Mouse (Mus musculus) forebrain, embryonic 15.5 days (tissue): ENCODE results near the gene Lhx9. TPM values are rescaled to one million over a fixed set of nuclear protein-coding genes. Genes with fewer than 3 reads are reported as not detected.
A peak's percentile ranks its signal among the peaks of the same experiment; 100 is the strongest.

ENCODE experiments used
- ATAC-seq: fragments of 200-750 bp; cut with Nextera tagmentation; replicated peaks from 2 replicates; pipeline ENCODE4 v1.8.0; 2017; ENCODE audit warnings: mild to moderate bottlenecking, moderate TSS enrichment, moderate library complexity
- H3K27ac ChIP-seq: fragments of 300-500 bp; sonication (generic); replicated peaks from 2 replicates; pipeline ENCODE4 v1.5.1; 2015; ENCODE audit warnings: mild to moderate bottlenecking, inconsistent platforms
- H3K27me3 ChIP-seq: fragments of 300-500 bp; sonication (generic); 2 replicates; pipeline ENCODE4 v1.6.1; 2015; ENCODE audit warnings: inconsistent platforms
- H3K36me3 ChIP-seq: fragments of 300-500 bp; sonication (generic); 2 replicates; pipeline ENCODE4 v1.6.1; 2015; ENCODE audit warnings: mild to moderate bottlenecking, inconsistent platforms
- H3K4me1 ChIP-seq: fragments of 300-500 bp; sonication (generic); 2 replicates; pipeline ENCODE4 v1.6.1; 2015; ENCODE audit warnings: inconsistent platforms
- H3K4me2 ChIP-seq: fragments of 300-500 bp; sonication (generic); replicated peaks from 2 replicates; pipeline ENCODE4 v1.6.1; 2015; ENCODE audit warnings: mild to moderate bottlenecking, inconsistent platforms
- H3K4me3 ChIP-seq: fragments of 300-500 bp; sonication (generic); 2 replicates; pipeline ENCODE4 v1.5.1; 2015; ENCODE audit warnings: mild to moderate bottlenecking, inconsistent platforms
- H3K9ac ChIP-seq: fragments of 300-500 bp; sonication (generic); replicated peaks from 2 replicates; pipeline ENCODE4 v1.6.1; 2015; ENCODE audit warnings: mild to moderate bottlenecking, inconsistent platforms
- H3K9me3 ChIP-seq: fragments of 300-500 bp; sonication (generic); 2 replicates; pipeline ENCODE4 v1.6.1; 2016; ENCODE audit warnings: inconsistent platforms
- WGBS: fragments of 180-500 bp; shearing (Covaris S2); methylation state at CpG from one replicate; pipeline ENCODE4 v1.1.7; 2015; ENCODE audit warnings: mixed read lengths; 5-methylcytosine and 5-hydroxymethylcytosine counted together
- polyA plus RNA-seq: library from polyadenylated mRNA; unstranded; fragments of >200 nt; fragmentation: Nextera tagmentation; extraction: Ambion mirVana; gene quantifications from 2 replicates; pipeline ENCODE4 v1.2.1, GENCODE M21; 2015

Gene Lhx9
- polyA plus RNA-seq, 1 experiment from 2014 or later: 20.6 TPM

GRCm38 (mm10) chr1:138846131-138846530, 2.2 kb downstream of the Lhx9 start:
- H3K27me3 ChIP-seq: peaks cover 41% of the 10 kb centered on the region
- 0 out of 2 replicates have a peak overlapping the region, but pooled peaks have one; percentile 15 for H3K4me2 ChIP-seq
- H3K9me3 ChIP-seq: no peaks in the 10 kb centered on the region
- no peaks in the 10 kb centered on the region for H3K36me3 ChIP-seq
- ATAC-seq: no peak
- H3K4me1 ChIP-seq: peaks cover 46% of the 10 kb centered on the region
- H3K4me3 ChIP-seq: peak overlapping the region; percentile 35
- no peak overlapping the region for H3K27ac ChIP-seq
- peak overlapping the region; percentile 25; the same call in 1 of the 2 replicates for H3K9ac ChIP-seq
- 9% methylated on average over 12 of the region's 12 CpGs for WGBS

- H3K4me2 ChIP-seq: no peak overlapping the region
- H3K9ac ChIP-seq: no peak overlapping the region
- H3K4me3 ChIP-seq: peak overlapping the region; percentile 35; the same call in 1 of the 2 replicates
- H3K27ac ChIP-seq: no peak overlapping the region
- H3K9me3 ChIP-seq: no peaks in the 10 kb centered on the region
- peaks cover 46% of the 10 kb centered on the region for H3K4me1 ChIP-seq
- ATAC-seq: no peak
- peaks cover 41% of the 10 kb centered on the region for H3K27me3 ChIP-seq
- WGBS: 15% methylated on average over 3 of the region's 3 CpGs
- no peaks in the 10 kb centered on the region for H3K36me3 ChIP-seq
Measured at GRCm38 (mm10) chr1:138845481-138845880, 2.9 kb downstream of the Lhx9 start.

GRCm38 (mm10) chr1:138844166-138844565, 4.2 kb downstream of the Lhx9 start:
- Histone ChIP-seq H3K4me3 (peak overlapping the region; percentile 46), H3K36me3 (no peaks in the 10 kb centered on the region), H3K9me3 (no peaks in the 10 kb centered on the region), H3K27ac (peak overlapping the region; percentile 72), H3K27me3 (peaks cover 35% of the 10 kb centered on the region), H3K9ac (peak overlapping the region; percentile 35; the same call in 1 of the 2 replicates), H3K4me1 (peaks cover 49% of the 10 kb centered on the region), H3K4me2 (peak overlapping the region; percentile 62)
- WGBS: 1% methylated on average over 3 of the region's 3 CpGs
- 0 out of 2 replicates have a peak, but pooled peaks have one; percentile 3 for ATAC-seq

GRCm38 (mm10) chr1:138843361-138844091, 4.9 kb downstream of the Lhx9 start:
- Histone ChIP-seq H3K4me3 (peak overlapping the region; percentile 46), H3K27ac (peak overlapping the region; percentile 72), H3K36me3 (no peaks in the 10 kb centered on the region), H3K9ac (peak overlapping the region; percentile 35), H3K27me3 (peaks cover 41% of the 10 kb centered on the region), H3K4me2 (peak overlapping the region; percentile 62), H3K9me3 (no peaks in the 10 kb centered on the region), H3K4me1 (peaks cover 45% of the 10 kb centered on the region)
- ATAC-seq: peak; percentile 49
- under 1% methylated on average over 35 of the region's 35 CpGs for WGBS

GRCm38 (mm10) chr1:138842756-138843155, 5.6 kb downstream of the Lhx9 start:
- Histone ChIP-seq H3K4me2 (peak overlapping the region; percentile 62), H3K9me3 (no peaks in the 10 kb centered on the region), H3K27me3 (peaks cover 49% of the 10 kb centered on the region), H3K4me1 (peaks cover 45% of the 10 kb centered on the region), H3K4me3 (peak overlapping the region; percentile 46), H3K27ac (peak overlapping the region; percentile 72), H3K36me3 (no peaks in the 10 kb centered on the region), H3K9ac (no peak overlapping the region)
- 2% methylated on average over 10 of the region's 10 CpGs for WGBS
- no peak for ATAC-seq

GRCm38 (mm10) chr1:138842315-138842714, 6.1 kb downstream of the Lhx9 start:
- under 1% methylated on average over 8 of the region's 8 CpGs for WGBS

GRCm38 (mm10) chr1:138841306-138842095, 6.9 kb downstream of the Lhx9 start:
- Histone ChIP-seq H3K27me3 (peaks cover 58% of the 10 kb centered on the region), H3K4me1 (peaks cover 42% of the 10 kb centered on the region)
- ATAC-seq: peak; percentile 36; the same call in 1 of the 2 replicates

More at GRCm38 (mm10) chr1:138842315-138842714, 6.1 kb downstream of the Lhx9 start:
- H3K9ac ChIP-seq: peak overlapping the region; percentile 51; the same call in 1 of the 2 replicates
- peak; percentile 68 for ATAC-seq
- H3K36me3 ChIP-seq: no peaks in the 10 kb centered on the region
- H3K4me1 ChIP-seq: peaks cover 45% of the 10 kb centered on the region
- peaks cover 53% of the 10 kb centered on the region for H3K27me3 ChIP-seq
- H3K9me3 ChIP-seq: no peaks in the 10 kb centered on the region
- H3K4me3 ChIP-seq: peak overlapping the region; percentile 46
- peak overlapping the region; percentile 72 for H3K27ac ChIP-seq
- H3K4me2 ChIP-seq: peak overlapping the region; percentile 62

GRCm38 (mm10) chr1:138840440-138841305, 7.7 kb downstream of the Lhx9 start:
- Histone ChIP-seq H3K4me2 (peak overlapping the region; percentile 62), H3K9ac (peak overlapping the region; percentile 51), H3K4me3 (peak overlapping the region; percentile 46), H3K36me3 (no peaks in the 10 kb centered on the region), H3K27ac (0 out of 2 replicates have a peak overlapping the region, but pooled peaks have one; percentile 9), H3K4me1 (peaks cover 42% of the 10 kb centered on the region), H3K9me3 (no peaks in the 10 kb centered on the region), H3K27me3 (peaks cover 56% of the 10 kb centered on the region)
- ATAC-seq: no peak
- WGBS: 5% methylated on average over 25 of the region's 25 CpGs

More at GRCm38 (mm10) chr1:138841306-138842095, 6.9 kb downstream of the Lhx9 start:
- Histone ChIP-seq H3K4me2 (peak overlapping the region; percentile 62), H3K9me3 (no peaks in the 10 kb centered on the region), H3K27ac (peak overlapping the region; percentile 72), H3K9ac (peak overlapping the region; percentile 51), H3K4me3 (peak overlapping the region; percentile 46), H3K36me3 (no peaks in the 10 kb centered on the region)
- under 1% methylated on average over 54 of the region's 54 CpGs for WGBS

GRCm38 (mm10) chr1:138839809-138840430, 8.5 kb downstream of the Lhx9 start:
- ATAC-seq: no peak
- H3K9me3 ChIP-seq: no peaks in the 10 kb centered on the region
- peaks cover 54% of the 10 kb centered on the region for H3K27me3 ChIP-seq
- H3K4me3 ChIP-seq: peak overlapping the region; percentile 46
- H3K4me1 ChIP-seq: peaks cover 42% of the 10 kb centered on the region
- peak overlapping the region; percentile 62 for H3K4me2 ChIP-seq
- no peaks in the 10 kb centered on the region for H3K36me3 ChIP-seq
- WGBS: 6% methylated on average over 16 of the region's 16 CpGs
- peak overlapping the region; percentile 41 for H3K27ac ChIP-seq
- peak overlapping the region; percentile 44 for H3K9ac ChIP-seq

GRCm38 (mm10) chr1:138839291-138839690, 9.1 kb downstream of the Lhx9 start:
- no peaks in the 10 kb centered on the region for H3K9me3 ChIP-seq
- no peak for ATAC-seq
- peak overlapping the region; percentile 62; the same call in 1 of the 2 replicates for H3K4me2 ChIP-seq
- 26% methylated on average over 2 of the region's 2 CpGs for WGBS
- no peaks in the 10 kb centered on the region for H3K36me3 ChIP-seq
- peaks cover 41% of the 10 kb centered on the region for H3K4me1 ChIP-seq
- peaks cover 55% of the 10 kb centered on the region for H3K27me3 ChIP-seq
- no peak overlapping the region for H3K27ac ChIP-seq
- H3K9ac ChIP-seq: peak overlapping the region; percentile 44; the same call in 1 of the 2 replicates
- peak overlapping the region; percentile 46 for H3K4me3 ChIP-seq
